Mouse (Mus musculus): ENCODE results near the gene Dscaml1. TPM values are rescaled to one million over a fixed set of nuclear protein-coding genes. Genes with fewer than 3 reads are reported as not detected.

Dscaml1 gene
- polyA plus RNA-seq, 1 experiment from 2014 or later, result 2.3 TPM

DNA sequence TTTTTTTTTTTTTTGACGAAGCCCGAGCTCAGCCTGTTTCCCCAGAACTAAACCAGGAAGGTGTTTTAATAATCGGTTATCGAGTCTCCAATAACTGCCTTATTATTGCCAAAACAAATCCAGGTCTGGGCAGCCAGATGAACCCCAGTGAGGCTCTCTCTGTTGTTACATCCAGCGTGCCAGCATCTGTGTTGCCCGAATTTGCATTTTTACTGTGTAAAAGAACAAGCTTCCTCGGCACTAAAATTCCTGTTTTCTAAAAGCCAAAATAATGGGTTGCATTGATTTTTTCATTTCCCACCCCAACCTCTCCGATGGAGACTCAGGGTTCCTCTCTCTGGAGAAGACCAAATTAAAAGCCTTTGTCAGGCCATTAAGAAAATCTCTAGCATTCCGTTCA is 6.7 kb downstream of the Dscaml1 start:
- no peak overlapping the region for H3K4me3 ChIP-seq
- H3K9ac ChIP-seq (replicated peaks), result no peak overlapping the region
- peaks cover 51% of the 10 kb centered on the region for H3K27me3 ChIP-seq
- WGBS, result 74% methylated on average over 9 of the region's 9 CpGs
- H3K27ac ChIP-seq (replicated peaks), result no peak overlapping the region
- no peaks in the 10 kb centered on the region for H3K9me3 ChIP-seq
- H3K4me1 ChIP-seq, result peaks cover 43% of the 10 kb centered on the region
- no peaks in the 10 kb centered on the region for H3K36me3 ChIP-seq
- no peak for ATAC-seq (ENCODE audit: low FRiP score, low read depth)
- no peak overlapping the region for H3K4me2 ChIP-seq (replicated peaks)

DNA sequence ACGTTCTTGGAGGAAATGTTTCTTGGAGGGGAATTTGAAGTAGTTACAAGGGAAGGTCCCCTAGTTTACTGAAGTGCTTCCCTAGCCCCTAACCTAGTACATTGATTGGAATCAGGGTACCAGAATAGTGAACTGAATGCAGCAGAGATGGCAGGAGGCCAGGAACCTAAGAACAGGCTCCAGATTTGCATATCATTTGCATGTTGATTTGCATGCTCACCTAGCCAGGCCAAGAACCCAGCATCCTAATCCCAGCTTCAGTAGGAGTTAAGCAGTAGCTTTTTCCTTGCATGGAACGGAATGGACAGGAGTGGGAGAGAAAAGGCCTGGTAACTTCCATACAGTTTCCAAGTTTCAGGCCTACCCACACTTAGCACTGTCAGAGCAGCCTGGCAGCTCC is 7.7 kb downstream of the Dscaml1 start:
- ATAC-seq (ENCODE audit: low FRiP score, low read depth), result no peak
- Histone ChIP-seq H3K4me3 (no peak overlapping the region), H3K9ac (replicated peaks) (no peak overlapping the region), H3K27me3 (peaks cover 43% of the 10 kb centered on the region), H3K27ac (replicated peaks) (no peak overlapping the region), H3K36me3 (no peaks in the 10 kb centered on the region), H3K9me3 (no peaks in the 10 kb centered on the region), H3K4me2 (replicated peaks) (no peak overlapping the region), H3K4me1 (peaks cover 45% of the 10 kb centered on the region)
- 78% methylated on average over 2 of the region's 2 CpGs for WGBS

DNA sequence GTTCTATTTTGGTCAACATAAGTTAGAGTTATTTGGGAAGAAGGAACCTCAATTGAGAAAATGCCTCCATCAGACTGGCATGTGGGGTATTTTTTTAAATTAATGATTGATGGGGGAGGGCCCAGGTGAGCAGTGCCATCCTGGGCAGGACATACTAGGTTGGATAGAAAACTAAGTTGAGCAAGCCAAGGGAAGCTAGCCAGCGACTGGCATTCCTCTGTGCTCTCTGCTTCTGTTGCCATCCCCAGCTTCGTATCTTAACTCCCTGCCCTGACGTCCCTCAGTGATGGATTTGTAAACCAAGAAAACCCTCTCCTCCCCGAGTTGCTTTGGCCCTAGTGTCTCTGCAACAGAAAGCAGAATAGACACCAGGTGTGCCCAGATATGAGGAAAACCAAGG is 12.6 kb downstream of the Dscaml1 start:
- Histone ChIP-seq H3K4me3 (no peak overlapping the region), H3K4me1 (peaks cover 34% of the 10 kb centered on the region), H3K9me3 (no peaks in the 10 kb centered on the region), H3K9ac (replicated peaks) (no peak overlapping the region), H3K27me3 (no peaks in the 10 kb centered on the region), H3K36me3 (no peaks in the 10 kb centered on the region), H3K27ac (replicated peaks) (no peak overlapping the region), H3K4me2 (replicated peaks) (no peak overlapping the region)
- ATAC-seq (ENCODE audit: low FRiP score, low read depth), result no peak
- 81% methylated on average over 4 of the region's 4 CpGs for WGBS

DNA sequence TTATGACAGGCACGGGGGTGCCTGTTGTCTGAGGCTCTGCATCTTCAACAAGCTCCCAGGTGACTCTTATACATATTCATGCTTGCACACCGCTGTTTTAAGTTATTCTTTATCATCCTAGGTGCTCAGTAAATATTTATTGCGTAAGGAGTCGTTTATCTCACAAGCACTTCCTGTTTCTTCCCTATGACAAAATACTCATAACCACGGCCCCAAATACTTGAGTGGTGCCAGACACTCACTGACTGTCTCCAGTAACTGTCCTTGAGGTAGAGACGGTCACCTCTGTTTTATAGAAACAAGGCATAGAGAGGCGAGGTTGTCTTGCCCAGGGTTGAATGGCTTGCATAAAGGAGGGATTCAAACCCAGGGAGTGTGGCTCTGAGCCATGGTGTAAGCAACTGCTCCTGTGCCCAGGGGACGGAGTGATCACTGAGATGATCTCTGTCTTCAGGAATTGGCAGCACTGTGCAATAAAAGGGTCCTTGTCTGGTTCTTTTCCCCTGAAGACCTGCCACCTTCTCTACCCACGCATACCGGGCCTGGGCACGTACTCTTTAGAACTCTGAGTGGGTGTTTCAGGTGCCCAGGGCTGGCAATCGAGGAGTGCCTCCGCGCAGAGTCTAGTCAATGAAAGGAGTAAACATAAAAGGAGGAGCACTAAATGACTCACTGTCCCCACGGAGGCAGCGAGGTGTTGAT is 13.8 kb downstream of the Dscaml1 start:
- Histone ChIP-seq H3K4me3 (no peak overlapping the region), H3K9me3 (no peaks in the 10 kb centered on the region), H3K4me2 (replicated peaks) (no peak overlapping the region), H3K27ac (replicated peaks) (no peak overlapping the region), H3K9ac (replicated peaks) (no peak overlapping the region), H3K4me1 (peaks cover 26% of the 10 kb centered on the region), H3K27me3 (no peaks in the 10 kb centered on the region), H3K36me3 (no peaks in the 10 kb centered on the region)
- 85% methylated on average over 16 of the region's 16 CpGs for WGBS
- ATAC-seq (ENCODE audit: low FRiP score, low read depth), result no peak

DNA sequence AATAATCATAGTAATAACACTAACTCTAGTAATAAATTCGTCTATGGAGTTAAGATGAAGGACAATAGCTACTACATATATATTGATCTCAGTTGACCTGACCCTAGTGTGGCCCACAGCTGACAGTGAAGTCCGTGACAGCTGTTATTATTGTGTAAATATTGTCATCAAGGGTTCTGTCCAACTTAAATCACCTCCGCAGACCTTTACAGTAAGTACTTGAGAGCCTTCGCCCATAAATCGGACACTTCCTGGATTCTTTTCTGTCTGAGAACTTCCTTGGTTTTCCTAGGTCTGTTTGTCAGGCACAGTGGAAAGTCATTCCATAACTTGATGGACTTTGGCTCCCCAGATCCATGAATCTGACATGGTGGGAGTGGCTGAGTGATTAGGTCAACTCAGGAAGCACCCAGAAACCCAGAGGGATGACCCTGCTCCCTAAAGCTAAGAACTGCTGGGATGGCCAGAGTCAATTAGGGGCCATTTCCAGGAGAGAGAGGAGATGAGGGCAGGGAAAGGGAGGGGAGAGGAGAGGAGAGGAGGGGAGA is 17.9 kb downstream of the Dscaml1 start:
- WGBS, result 82% methylated on average over 5 of the region's 5 CpGs
- H3K4me1 ChIP-seq, result peaks cover 13% of the 10 kb centered on the region

DNA sequence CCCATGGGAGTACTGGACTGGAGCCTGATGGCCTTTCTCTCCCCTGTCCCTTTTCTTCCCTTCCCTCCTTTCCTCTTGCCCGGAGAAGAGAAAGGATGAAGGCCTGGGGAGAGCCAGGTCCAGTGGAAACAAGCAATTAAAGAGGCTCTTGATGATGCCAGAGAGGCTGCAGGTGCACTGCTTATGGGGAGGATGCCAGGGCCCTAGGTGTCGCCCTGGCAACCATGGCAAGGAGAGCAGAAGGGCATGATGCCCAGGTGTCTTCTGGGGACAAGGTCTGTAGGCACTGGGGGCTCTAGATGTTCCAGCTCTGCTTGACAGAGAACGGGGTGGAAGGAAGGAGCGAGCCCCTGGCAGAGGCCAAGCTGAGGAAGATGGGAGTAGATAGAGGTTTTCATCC is 23.2 kb downstream of the Dscaml1 start:
- Histone ChIP-seq H3K9me3 (no peaks in the 10 kb centered on the region), H3K27ac (replicated peaks) (no peak overlapping the region), H3K27me3 (peaks cover 14% of the 10 kb centered on the region), H3K4me2 (replicated peaks) (no peak overlapping the region), H3K36me3 (no peaks in the 10 kb centered on the region), H3K4me1 (no peaks in the 10 kb centered on the region), H3K4me3 (no peak overlapping the region), H3K9ac (replicated peaks) (no peak overlapping the region)
- ATAC-seq (ENCODE audit: low FRiP score, low read depth), result no peak
- 86% methylated on average over 4 of the region's 4 CpGs for WGBS

More for the DNA sequence above, 17.9 kb downstream of the Dscaml1 start:
- Histone ChIP-seq H3K9ac (replicated peaks) (no peak overlapping the region), H3K9me3 (no peaks in the 10 kb centered on the region), H3K27ac (replicated peaks) (no peak overlapping the region), H3K27me3 (peaks cover 14% of the 10 kb centered on the region), H3K36me3 (no peaks in the 10 kb centered on the region), H3K4me2 (replicated peaks) (no peak overlapping the region), H3K4me3 (no peak overlapping the region)
- ATAC-seq (ENCODE audit: low FRiP score, low read depth), result no peak

DNA sequence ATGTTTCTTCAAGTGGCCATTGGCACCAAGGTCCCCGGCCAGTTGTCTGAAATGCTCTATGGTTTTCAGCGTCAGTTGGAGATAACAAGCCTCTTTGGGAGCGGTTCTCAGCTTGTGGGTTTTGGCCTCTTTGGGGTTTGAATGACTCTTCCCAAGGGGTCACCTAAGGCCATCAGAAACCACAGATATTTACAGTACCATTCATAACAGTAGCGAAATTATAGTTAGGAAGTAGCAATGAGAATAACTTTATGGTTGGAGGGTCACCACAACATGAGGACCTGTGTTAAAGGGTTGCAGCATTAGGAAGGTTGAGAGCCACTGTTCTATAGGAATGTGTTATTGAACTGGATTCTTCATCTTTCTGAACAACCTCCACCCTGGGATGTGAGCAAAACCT is 24.9 kb downstream of the Dscaml1 start:
- no peak for ATAC-seq (ENCODE audit: low FRiP score, low read depth)
- peaks cover 3% of the 10 kb centered on the region; the same call in 1 of the 2 replicates for H3K4me1 ChIP-seq
- WGBS, result 91% methylated on average over 4 of the region's 4 CpGs

DNA sequence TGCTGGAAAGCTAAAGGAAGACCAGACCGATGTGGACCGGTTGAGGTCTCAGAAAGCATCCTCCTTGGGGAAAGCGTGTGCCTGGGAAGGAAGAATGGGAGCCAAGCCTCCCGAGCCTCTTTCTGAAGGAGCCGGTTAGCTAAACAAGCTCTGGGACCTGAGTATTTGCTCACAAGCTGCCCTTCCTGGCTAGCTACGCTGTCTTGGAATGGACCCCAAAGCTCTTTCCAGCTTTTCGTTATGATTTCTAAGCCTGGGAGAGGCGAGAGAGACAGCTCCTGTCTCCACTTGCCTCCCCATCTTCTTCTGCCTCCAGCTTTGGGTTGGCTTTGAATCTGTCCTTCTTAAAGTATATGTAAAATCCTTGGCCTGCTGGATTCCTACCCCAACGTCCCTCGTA is 27.6 kb downstream of the Dscaml1 start:
- peaks cover 3% of the 10 kb centered on the region; the same call in 1 of the 2 replicates for H3K4me1 ChIP-seq
- no peak overlapping the region for H3K9ac ChIP-seq (replicated peaks)
- no peaks in the 10 kb centered on the region; the same call in 1 of the 2 replicates for H3K27me3 ChIP-seq
- no peak overlapping the region for H3K4me3 ChIP-seq
- WGBS, result 94% methylated on average over 10 of the region's 10 CpGs
- no peak overlapping the region for H3K4me2 ChIP-seq (replicated peaks)
- H3K36me3 ChIP-seq, result no peaks in the 10 kb centered on the region
- H3K9me3 ChIP-seq, result no peaks in the 10 kb centered on the region
- no peak for ATAC-seq (ENCODE audit: low FRiP score, low read depth)
- no peak overlapping the region for H3K27ac ChIP-seq (replicated peaks)

More for the DNA sequence above, 24.9 kb downstream of the Dscaml1 start:
- H3K36me3 ChIP-seq, result no peaks in the 10 kb centered on the region
- H3K9ac ChIP-seq (replicated peaks), result no peak overlapping the region
- H3K27me3 ChIP-seq, result peaks cover 14% of the 10 kb centered on the region
- H3K4me3 ChIP-seq, result no peak overlapping the region
- no peak overlapping the region for H3K27ac ChIP-seq (replicated peaks)
- H3K9me3 ChIP-seq, result no peaks in the 10 kb centered on the region
- no peak overlapping the region for H3K4me2 ChIP-seq (replicated peaks)

DNA sequence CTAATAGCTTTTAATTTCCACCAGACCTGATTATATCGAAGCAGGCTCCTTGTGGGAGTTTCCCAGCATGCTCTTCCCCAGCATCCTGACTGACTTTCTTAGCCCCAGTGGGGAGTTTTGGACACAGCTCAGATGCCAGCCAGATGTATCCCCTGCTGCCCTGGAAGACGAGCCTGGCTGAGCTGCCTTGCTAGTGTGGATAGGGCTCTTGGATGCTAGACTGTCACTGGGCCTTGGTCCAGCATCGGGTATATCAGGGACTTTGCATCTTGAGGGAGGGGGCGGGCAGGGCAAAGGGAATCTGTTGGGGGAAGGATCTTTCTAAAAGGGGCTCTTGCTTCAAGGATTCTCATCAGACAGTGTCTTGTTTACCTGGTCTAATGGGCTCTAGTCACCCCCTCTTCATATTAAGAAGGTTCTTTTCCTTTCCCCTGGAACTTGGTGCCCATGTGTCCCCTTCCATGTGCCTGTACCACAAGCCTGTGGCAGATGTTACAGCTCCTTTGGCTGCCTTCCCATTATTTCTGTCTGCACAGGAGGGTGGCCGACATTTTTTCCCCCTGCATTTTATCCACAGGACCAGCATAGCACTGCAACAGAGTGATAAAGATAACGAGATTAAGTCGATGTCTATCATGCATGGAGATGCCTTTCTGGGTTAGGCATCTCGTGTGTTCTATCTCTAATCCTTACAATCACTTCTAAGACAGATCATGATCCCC is 28.6 kb downstream of the Dscaml1 start:
- no peak overlapping the region for H3K9ac ChIP-seq (replicated peaks)
- H3K27me3 ChIP-seq, result no peaks in the 10 kb centered on the region
- 58% methylated on average over 8 of the region's 8 CpGs for WGBS
- no peak for ATAC-seq (ENCODE audit: low FRiP score, low read depth)
- no peak overlapping the region for H3K4me3 ChIP-seq
- H3K4me1 ChIP-seq, result peaks cover 3% of the 10 kb centered on the region; the same call in 1 of the 2 replicates
- 0 out of 2 replicates have a peak overlapping the region, but pooled peaks have one; percentile 17 for H3K27ac ChIP-seq (replicated peaks)
- H3K4me2 ChIP-seq (replicated peaks), result no peak overlapping the region
- H3K36me3 ChIP-seq, result no peaks in the 10 kb centered on the region
- H3K9me3 ChIP-seq, result no peaks in the 10 kb centered on the region

DNA sequence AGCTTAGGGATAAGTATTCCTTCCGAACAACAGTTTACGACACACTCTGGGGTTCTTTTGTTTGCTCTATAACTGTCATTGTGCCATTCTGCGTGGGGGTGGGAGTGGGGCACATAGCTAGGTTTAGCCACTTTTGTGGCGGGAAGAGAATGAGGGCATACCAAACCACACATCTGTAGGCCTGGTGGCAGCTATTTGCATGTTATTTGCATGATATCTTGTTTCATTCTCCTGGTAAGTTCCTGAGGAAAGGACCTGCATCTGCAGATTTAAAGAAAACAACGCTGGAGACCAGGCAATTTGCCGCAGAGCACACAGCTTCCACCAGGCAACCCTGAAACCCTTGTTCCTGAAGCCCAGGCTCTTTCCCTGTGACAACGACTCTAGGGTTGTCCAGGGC is 30.8 kb downstream of the Dscaml1 start:
- no peak overlapping the region for H3K9ac ChIP-seq (replicated peaks)
- H3K9me3 ChIP-seq, result no peaks in the 10 kb centered on the region
- H3K27ac ChIP-seq (replicated peaks), result no peak overlapping the region
- WGBS, result 41% methylated on average over 7 of the region's 7 CpGs
- H3K4me3 ChIP-seq, result no peak overlapping the region
- H3K27me3 ChIP-seq, result no peaks in the 10 kb centered on the region
- no peaks in the 10 kb centered on the region for H3K36me3 ChIP-seq
- no peak overlapping the region for H3K4me2 ChIP-seq (replicated peaks)
- ATAC-seq (ENCODE audit: low FRiP score, low read depth), result no peak
- H3K4me1 ChIP-seq, result peaks cover 3% of the 10 kb centered on the region; the same call in 1 of the 2 replicates

DNA sequence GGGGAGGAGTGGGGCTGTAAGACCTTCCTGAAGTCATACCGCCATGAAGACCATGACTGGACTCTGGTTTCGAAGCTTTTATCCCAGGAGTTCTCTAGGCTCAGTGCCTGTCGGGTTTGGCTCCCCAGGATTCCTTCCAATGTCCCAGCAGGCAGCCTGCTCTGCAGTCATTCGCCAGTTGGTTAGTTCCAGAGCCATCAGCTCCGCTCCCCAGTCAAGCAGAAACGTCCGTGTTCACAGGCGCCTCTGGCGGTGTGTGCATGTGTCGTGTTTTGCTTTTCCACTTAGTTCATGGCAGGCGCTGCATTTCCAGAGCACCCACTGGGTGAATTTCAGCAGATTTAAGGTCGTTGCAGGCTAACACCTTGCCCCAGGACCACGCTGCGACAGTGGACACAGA is 31.9 kb downstream of the Dscaml1 start:
- H3K4me1 ChIP-seq, result peaks cover 3% of the 10 kb centered on the region; the same call in 1 of the 2 replicates
- 62% methylated on average over 14 of the region's 14 CpGs for WGBS
- no peak overlapping the region for H3K27ac ChIP-seq (replicated peaks)
- no peaks in the 10 kb centered on the region for H3K9me3 ChIP-seq
- no peak overlapping the region for H3K4me3 ChIP-seq
- H3K4me2 ChIP-seq (replicated peaks), result no peak overlapping the region
- no peaks in the 10 kb centered on the region for H3K27me3 ChIP-seq
- no peak overlapping the region for H3K9ac ChIP-seq (replicated peaks)
- no peaks in the 10 kb centered on the region for H3K36me3 ChIP-seq
- ATAC-seq (ENCODE audit: low FRiP score, low read depth), result no peak

DNA sequence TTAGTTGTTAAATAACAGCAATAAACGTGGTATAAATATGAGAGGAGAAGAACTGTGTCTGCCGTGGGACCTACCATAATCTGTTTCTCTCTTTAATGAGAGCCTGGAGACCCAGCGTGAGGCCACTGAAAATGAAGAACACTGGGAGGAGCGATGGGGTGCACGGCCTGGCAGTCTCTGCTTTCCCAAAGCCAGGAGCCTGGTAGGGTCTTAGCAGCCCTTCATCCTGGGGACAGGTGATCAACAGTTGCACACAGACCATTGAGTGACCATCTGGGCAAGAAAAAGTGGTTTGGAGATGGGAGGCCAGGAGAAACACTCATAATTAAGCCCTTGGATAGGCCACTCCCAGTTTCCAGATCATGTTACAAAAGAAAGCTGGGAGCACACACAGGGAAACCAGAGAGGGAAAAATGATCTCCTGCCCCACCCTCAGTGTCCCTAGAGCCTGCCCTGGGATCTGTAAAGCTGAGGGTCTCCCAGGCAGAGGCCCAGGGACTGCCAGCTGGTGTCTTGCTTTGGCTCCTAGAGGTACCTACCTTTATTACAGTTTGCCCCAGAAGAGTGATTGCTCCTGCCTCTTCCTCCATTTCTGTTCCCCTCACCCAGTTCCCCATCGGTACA is 39.1 kb downstream of the Dscaml1 start:
- no peak for ATAC-seq (ENCODE audit: low FRiP score, low read depth)
- Histone ChIP-seq H3K9me3 (no peaks in the 10 kb centered on the region), H3K4me1 (peaks cover 15% of the 10 kb centered on the region), H3K4me3 (no peak overlapping the region), H3K4me2 (replicated peaks) (no peak overlapping the region), H3K36me3 (no peaks in the 10 kb centered on the region), H3K9ac (replicated peaks) (no peak overlapping the region), H3K27me3 (no peaks in the 10 kb centered on the region), H3K27ac (replicated peaks) (no peak overlapping the region)
- 58% methylated on average over 6 of the region's 6 CpGs for WGBS
